Mouse (Mus musculus) B cell, adult 2 months (primary cell): ENCODE results near the gene Phka2.

Experiments
- DNase-seq, 2 experiments: peaks; one replicate each; pipeline ENCODE4 v3.0.0; 2022

Phka2 gene

GRCm38 (mm10) chrX:160502048-160503041 is at the start of gene Phka2:
TSS of gene Phka2 (plus strand) at chrX:160502166.
- peak; percentile 91 for DNase-seq

GRCm38 (mm10) chrX:160455686-160456085 is 46.3 kb upstream of the Phka2 start:
- no peak for DNase-seq

- DNase-seq: no peak
Measured at GRCm38 (mm10) chrX:160471257-160471786, 30.6 kb upstream of the Phka2 start.

GRCm38 (mm10) chrX:160489784-160490183 is 12.2 kb upstream of the Phka2 start:
- no peak for DNase-seq

GRCm38 (mm10) chrX:160494333-160494732 is 7.6 kb upstream of the Phka2 start:
- DNase-seq: no peak

- no peak for DNase-seq
Measured at GRCm38 (mm10) chrX:160494921-160495320, 7.0 kb upstream of the Phka2 start.

- DNase-seq: no peak
Measured at GRCm38 (mm10) chrX:160496473-160496872, 5.5 kb upstream of the Phka2 start.

- DNase-seq: no peak
Measured at GRCm38 (mm10) chrX:160501095-160501494, 871 bp upstream of the Phka2 start.

GRCm38 (mm10) chrX:160501687-160502047 is 299 bp upstream of the Phka2 start:
- DNase-seq: no peak

GRCm38 (mm10) chrX:160509046-160509445 is 7.1 kb downstream of the Phka2 start:
- DNase-seq: no peak

GRCm38 (mm10) chrX:160510197-160510596 is 8.2 kb downstream of the Phka2 start:
- no peak for DNase-seq

GRCm38 (mm10) chrX:160516027-160516426 is 14.1 kb downstream of the Phka2 start:
- no peak for DNase-seq

GRCm38 (mm10) chrX:160542772-160543171 is 40.8 kb downstream of the Phka2 start:
- no peak for DNase-seq

GRCm38 (mm10) chrX:160548875-160549274 is 46.9 kb downstream of the Phka2 start:
- DNase-seq: no peak

GRCm38 (mm10) chrX:160552066-160552465 is 50.1 kb downstream of the Phka2 start:
- DNase-seq: no peak

- no peak for DNase-seq
Measured at GRCm38 (mm10) chrX:160583589-160583988, 81.6 kb downstream of the Phka2 start.

- no peak for DNase-seq
Measured at GRCm38 (mm10) chrX:160584148-160584838, 82.3 kb downstream of the Phka2 start.

GRCm38 (mm10) chrX:160585110-160585509 is 83.1 kb downstream of the Phka2 start:
- DNase-seq: no peak

- no peak for DNase-seq
Measured at GRCm38 (mm10) chrX:160588523-160588922, 86.6 kb downstream of the Phka2 start.

GRCm38 (mm10) chrX:160590147-160590546 is 88.2 kb downstream of the Phka2 start:
- no peak for DNase-seq

GRCm38 (mm10) chrX:160592933-160593332 is 91.0 kb downstream of the Phka2 start:
- no peak for DNase-seq

- DNase-seq: no peak
Measured at GRCm38 (mm10) chrX:160598055-160598454, 96.1 kb downstream of the Phka2 start.

GRCm38 (mm10) chrX:160598562-160599458 is 96.8 kb downstream of the Phka2 start:
- DNase-seq: no peak
